Mouse (Mus musculus) olfactory bulb, adult 2 months (tissue): ENCODE measurements at regions not wholly inside any gene's neighbourhood (a gene's known extent, or its start where the extent isn't known, plus 50 kb on each side); places are given as distances from the start of the nearest gene placed in this dataset.

Experiments used
- CTCF ChIP-seq: fragments of 200-500 bp; IDR thresholded peaks from 2 replicates; pipeline ENCODE4 v1.5.1; 2012; ENCODE audit warnings: low read depth, mild to moderate bottlenecking, low read length, moderate library complexity; ENCODE audit not compliant: insufficient read depth
- POLR2A ChIP-seq: fragments of 200-500 bp; IDR thresholded peaks from 2 replicates; pipeline ENCODE4 v1.6.1; 2012; ENCODE audit warnings: mild to moderate bottlenecking, low read depth, low read length, moderate library complexity; ENCODE audit not compliant: insufficient read depth

DNA sequence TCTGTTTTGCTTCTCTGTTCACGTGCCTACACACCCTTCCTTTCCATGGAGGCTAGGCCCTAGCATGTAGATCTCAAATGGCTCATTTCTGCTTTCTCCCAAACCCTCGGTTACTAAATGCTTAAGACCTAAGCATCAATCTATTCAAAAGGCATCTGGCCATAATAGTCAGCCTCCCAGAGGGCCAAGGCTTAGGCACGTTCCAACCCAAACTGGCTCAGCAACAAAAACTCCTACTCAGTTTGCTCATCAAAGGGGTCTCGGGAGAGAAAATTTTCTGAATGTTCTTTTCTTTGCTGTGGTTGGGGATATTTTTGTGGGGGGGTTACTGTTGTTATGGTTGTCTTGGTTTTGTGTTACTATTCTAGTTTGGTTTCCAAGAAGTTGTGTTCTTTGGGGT lies 196.8 kb upstream of the Azi2 start:
- no peak for TF ChIP-seq CTCF
- TF ChIP-seq POLR2A, result no peak
